Mouse (Mus musculus) left cerebral cortex, adult 18-20 months (tissue): ENCODE results near the gene Fra10ac1. TPM values are rescaled to one million over a fixed set of nuclear protein-coding genes. Genes with fewer than 3 reads are reported as not detected.
A peak's percentile ranks its signal among the peaks of the same experiment; 100 is the strongest.

ENCODE experiments used
- DNase-seq, 2 experiments: peaks; one replicate each; pipeline ENCODE4 v3.0.0; 2021 to 2022; ENCODE audit warnings: low spot score in 2 of 2, mixed read lengths in 1 of 2
- long read RNA-seq, 2 experiments: library from polyadenylated mRNA; stranded (forward); transcript quantifications; one replicate each; pipeline ENCODE4 v2.0.0; 2021
- total RNA-seq, 2 experiments: library from RNA; stranded (reverse); gene quantifications; 2 replicates each; pipeline ENCODE4 v1.2.3; 2021

The Fra10ac1 gene
- total RNA-seq: 10 to 100 TPM; 13.5 to 13.6 TPM
- long read RNA-seq, experiment 1, transcript Fra10ac1-201 (14 exons, 1,402 nt): major isoform, 27 of 41 reads
- long read RNA-seq, experiment 1, partial matches to known transcripts: 6 of 41 reads
- long read RNA-seq, experiment 1, other reads (novel, unspliced or antisense): 7 of 41 reads
- long read RNA-seq, experiment 2, transcript Fra10ac1-201 (14 exons, 1,402 nt): major isoform, 15 of 26 reads
- long read RNA-seq, experiment 2, partial matches to known transcripts: 2 of 26 reads
- long read RNA-seq, experiment 2, other reads (novel, unspliced or antisense): 9 of 26 reads

DNA sequence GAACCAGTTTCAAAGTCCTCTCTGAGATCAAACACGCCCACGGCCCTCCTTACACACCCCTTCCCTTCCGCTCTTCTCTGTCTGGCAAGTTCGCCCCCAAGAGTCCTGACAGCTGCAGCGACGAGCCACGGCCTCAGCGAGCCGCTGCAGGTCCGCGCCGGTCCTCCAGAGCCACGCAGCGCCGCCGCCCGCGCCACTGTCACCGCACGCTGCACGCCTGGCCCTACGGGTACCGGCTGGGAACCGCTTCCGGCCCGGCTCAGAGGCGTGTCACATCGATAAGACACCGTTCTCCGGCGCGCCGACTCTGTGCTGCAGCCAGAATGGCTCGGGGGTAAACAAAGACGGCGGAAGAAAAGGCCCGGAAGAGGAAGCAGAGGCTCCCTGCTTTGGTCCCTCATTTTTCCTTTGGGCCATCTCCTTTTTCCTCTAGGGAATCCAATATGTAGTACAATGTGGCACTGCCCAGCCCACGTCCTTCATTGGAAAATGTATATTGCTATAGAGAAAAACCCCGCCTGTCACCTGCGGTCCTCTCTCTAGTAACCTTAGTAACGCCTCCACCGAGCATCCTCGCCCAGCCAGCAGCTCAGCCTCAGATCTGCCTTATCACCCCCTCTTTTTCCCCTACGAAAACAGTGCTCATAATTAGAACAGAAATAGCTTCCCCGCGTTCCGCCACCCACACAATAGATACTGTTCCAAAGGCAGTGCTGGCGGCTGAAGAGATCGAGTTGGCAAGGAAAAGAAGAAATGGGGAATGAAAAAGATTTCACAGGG, at the start of gene Fra10ac1:
Fra10ac1 (minus strand) TSS at position 252 of the 780 bp plus-strand sequence.
- DNase-seq: peak; percentile 94 to 96

DNA sequence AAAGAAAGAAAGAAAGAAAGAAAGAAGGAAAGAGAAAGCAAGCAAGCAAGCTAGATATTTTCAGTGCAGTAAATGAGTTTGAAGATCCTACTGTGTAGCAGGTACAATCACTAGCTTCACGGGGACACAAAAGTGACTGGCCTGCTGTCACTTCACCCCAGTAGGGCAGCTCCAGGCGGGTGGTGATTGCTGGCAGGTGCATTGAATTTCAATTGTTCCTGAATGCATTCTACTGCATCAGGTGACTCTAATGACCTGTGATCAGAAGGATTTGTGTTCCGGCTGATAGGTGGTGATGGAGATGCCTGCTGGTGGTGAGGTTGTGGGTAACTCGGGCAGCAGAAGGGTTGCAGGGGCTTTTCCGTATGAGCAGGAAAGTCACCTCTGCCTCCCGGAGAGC, 47.1 kb upstream of the Fra10ac1 start:
- DNase-seq: no peak

DNA sequence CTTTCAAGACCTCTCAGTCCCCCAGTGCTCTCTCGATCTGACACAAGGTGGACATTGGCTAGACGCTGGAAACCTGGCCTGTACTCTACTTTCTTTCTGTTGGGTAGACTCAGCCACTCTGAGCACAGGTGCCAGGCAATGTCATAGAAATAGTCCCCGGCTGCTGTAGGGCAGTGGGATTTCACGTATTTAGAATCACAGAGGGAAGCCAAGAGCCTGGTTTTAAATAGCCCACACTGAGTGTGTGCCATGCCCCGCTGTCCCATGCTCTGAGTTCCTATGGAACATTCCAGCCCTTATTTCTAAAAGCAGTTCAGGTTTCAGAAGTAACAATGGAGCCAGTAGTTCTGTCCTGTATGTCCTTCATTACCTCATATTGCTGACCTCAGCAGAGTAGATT, 43.5 kb upstream of the Fra10ac1 start:
- DNase-seq: no peak

DNA sequence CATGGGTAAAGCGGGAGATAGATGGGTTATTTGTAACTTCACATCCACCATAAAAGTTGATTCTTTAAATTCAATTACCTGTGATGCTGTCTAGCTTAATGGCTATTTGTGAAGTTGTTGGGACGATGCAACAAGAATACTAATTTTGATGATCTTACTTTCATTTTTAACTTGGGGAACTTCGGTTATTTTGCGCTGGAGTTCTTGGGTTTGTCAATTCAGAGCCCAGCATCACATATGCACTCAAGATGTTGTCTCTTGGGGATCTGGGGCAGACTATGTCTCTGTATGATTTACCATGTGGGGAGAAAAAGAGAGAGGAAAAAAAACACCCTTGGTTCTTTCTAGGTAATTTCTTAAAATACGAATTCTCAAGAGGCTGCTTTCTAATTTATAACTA, 41.8 kb upstream of the Fra10ac1 start:
- no peak for DNase-seq

DNA sequence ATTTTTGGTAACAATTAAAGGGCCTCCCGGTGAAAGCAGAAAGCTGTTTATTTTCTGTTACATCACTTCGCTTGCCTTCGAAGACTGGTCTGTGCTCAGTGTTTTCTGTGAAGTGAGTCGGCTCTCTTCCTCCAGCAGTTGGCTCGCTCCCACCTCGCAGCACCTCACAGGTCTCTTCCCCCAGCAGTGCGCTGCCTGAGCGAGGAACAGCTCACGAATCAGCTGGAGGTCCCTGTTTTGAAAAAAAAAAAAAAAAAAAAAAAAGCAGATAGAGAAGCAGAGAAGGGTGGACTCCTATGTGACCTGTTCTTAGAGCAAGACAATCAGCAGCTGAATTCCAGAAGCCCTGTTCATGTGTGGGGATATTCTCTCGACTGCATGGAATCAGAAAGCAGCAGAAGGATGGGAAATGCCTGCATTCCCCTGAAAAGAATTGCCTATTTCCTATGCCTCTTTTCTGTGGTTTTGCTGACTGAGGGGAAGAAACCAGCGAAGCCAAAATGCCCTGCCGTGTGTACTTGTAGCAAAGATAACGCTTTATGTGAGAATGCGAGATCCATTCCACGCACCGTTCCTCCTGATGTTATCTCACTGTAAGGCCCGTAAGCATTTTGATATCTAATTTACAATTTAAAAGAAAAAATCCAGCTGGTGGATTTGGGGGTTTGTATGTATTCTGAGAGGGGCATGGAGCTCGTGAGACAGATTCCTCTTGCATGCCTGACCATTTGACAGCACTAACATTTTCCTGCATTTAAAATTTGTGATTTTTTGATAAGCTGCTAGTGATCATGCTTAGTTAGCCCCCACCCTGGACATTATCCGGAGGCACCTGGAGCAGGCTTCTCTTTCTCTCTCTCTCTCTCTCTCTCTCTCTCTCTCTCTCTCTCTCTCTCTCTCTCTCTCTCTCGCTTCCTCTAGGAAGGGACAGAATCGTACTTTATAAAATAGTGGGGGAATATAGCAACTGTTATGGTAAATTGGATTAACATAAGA, 40.8 kb upstream of the Fra10ac1 start, which contains the start of gene Lgi1:
Lgi1 (plus strand) TSS at position 32 of the 996 bp plus-strand sequence.
- DNase-seq: peak; percentile 62 to 73

DNA sequence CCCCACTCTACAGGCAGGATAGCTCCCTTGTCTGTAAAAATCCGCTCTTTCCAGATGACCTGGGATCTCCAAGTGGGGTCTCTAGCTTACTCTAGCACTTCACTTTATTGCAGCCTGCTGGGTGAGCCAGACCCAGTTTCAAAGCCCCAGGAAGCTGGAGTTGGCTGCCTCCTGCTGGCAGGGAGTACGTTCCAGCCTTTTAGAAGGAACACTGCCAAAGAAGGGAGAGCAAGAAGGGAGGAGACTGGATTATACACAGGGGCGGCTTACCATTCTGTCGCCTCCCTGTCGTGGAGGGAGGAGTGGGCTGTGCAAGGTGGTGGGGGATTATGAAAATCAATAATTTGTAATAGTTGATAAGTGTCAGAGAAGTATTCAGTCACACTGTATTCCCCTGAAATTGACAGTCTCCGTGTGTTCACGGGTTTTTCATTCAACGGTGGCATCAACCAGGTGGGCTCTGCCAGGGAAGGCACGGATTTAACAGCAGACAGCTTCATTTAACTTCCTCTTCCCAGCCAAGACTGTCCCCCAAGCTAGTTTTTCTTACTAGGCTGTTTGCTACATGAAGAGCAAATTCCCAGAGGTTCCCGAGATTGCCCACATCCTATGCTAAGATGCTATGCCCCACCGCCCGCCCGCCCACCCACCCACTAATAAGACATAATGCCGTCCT, 40.0 kb upstream of the Fra10ac1 start:
- peak; percentile 69 to 82 for DNase-seq

DNA sequence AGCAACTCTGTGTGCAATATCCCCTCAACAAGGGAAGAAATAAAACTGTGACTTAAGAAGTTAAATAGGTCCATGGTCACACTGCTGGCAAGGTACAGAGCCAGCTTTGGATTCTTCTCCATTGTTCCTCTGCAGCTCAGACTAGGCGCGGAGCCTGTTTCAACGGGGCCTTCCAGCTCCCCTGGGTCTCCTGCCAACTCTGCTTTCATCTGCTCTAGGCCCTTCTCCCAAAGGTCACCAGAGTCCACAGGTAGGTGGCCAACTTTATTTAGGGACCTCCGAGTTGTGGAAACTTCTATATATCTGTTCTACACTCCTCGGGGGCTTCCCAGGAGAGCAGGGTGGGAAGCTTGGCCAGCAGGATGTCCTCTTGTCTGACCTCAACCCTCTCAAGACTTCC, 37.4 kb upstream of the Fra10ac1 start:
- no peak for DNase-seq

DNA sequence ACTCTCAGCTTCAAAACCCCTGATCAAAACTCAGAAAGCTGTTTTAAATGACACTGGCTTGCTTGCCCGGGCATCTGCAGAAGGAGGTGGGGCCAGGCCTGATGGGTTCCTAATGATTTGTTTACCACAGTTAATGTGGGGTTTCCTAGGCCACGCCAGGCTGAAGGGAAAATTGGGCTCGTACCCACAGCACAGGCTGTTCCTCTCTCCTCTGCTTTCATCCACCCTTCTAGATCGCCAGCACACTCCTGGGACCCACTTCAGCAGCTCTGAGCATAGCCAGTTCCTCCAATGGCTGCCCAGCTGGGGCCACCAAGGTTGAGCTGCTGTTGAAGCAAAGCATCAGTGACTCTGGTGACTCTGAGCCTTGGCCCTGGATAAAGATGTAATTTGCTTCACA, 36.4 kb upstream of the Fra10ac1 start:
- no peak for DNase-seq

DNA sequence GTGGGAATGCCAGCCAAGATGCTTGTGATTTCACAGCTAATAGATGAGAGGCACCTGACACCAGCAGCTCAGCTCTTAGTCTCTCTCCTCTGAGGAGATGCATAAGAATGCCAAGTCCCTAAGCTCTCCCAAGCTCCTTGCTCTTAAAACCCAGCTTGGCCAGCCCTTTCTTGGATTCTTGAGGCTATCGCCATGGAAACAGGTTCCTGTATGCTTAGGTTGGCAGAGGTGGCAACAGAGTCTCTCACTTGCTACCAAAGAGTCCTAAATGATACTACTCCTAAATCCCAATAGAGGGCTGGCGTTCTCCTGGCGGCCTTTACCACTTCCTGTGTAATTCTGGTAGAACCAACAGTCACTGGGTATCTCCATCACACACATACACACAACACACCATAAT, 35.5 kb upstream of the Fra10ac1 start:
- no peak for DNase-seq

DNA sequence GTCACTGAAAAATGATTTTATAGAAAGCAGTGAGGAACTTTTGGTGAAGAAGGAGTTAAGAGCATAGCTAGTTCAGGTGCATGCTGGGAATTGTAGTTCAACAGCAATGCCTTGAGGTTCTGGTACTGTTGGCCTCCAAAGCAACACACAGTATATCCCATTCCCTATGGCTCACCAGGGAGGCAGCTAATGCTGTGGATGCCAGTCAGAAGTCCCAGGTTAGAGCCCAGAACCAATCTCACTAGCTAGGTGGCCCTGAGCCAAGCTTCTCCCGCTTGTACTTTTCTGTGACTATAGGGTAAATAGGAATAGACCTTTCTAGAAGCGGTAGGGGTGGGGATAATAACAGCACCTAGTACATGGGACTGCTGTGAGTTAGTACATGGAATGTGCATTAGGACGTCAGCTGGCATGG, 34.7 kb upstream of the Fra10ac1 start:
- peak; percentile 54 to 55 for DNase-seq

DNA sequence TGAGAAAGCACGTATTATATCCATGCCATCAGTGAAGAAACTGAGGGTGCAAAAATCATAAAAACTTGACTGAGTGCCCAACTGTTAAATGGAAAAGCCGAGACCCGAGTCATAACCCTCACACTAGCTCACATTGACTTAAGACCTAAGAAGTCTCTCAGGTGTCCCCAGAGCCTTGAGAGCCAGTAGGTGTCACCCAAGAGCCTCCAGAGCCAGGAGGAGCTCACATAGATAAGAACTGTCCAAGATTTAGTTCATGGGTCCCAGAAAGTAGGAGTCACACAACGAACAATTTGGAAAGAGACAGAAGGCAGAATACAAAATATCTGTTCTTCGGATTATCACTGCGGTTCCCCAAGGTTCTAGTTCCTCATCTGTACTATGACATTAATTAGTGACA, 29.8 kb upstream of the Fra10ac1 start:
- peak; percentile 60 to 65 for DNase-seq

DNA sequence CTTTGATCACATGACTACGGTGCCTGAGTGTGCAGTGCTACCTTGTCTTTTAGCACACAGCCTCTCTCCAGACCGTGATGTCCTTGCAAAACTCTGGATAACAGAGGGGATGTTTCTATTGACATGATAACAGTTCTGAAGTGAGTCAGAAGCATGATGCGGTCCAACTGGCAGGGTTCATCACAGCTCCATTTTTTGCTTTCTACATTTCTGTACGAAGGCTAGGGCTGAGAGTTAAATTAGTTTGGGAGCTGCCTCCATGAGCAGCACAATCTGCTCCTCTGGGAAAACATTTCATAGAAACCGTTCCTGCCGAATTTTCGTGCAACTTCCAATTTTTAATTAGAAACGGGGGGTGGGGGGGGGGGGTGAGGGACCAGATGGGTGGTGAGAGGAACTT, 25.7 kb upstream of the Fra10ac1 start:
- DNase-seq: no peak

DNA sequence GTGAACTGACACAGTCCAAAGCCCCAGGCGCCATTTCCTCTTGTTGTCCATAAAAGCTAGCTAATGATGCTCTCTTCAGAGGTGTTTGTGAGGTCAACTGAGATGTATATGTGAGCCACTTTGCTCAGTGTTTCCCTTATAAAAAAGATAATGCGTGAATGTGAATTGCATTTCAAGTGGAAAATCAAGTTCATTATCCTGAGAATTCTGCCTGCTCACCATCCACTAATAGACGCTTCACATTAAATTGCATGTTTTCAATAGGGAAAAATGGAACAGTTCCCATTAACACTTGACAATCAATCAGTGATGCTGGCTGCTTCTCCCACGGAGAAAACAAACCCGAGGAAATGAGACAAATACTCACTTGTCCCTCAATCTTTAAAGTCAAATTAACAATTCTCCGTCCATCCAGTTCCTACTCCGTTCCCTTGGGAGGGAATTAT, 22.2 kb upstream of the Fra10ac1 start:
- no peak for DNase-seq

DNA sequence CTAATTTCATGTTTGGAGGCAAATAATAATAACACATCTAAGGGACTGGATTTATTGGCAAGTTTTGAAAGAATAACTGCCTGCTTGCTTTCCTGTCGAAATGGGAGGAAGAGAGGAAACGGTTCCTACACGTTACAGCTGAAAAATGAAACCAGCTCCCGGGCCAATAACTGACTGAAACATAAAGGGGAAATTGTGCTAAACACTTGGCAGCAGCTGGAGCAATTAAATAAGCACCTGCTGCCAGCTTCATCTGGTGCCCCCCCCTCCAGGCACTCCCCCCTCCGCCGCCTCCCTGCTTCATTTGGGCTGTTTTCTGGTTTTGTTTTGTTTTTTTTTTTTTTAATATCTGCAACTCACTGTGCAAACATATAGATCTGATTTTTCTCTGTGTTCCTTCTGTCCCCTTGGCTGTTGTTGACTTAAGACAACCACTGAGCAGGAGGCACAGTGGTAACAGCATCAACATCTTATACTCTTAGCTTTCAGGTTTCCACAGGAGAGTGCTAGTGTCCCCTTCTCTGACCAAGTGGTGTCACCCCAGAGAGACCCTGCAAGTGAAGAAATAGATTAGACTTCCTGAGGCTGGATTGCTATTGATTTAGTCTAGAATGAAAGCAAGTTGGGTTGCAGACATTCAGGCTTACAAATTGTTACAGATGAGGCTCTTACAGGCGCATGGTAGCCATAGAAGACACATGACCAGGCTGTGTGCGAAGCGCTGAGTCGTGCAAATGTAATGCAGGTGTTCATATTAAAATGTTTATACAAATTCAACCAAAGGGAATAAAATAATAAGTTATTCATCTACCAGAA, 21.6 kb upstream of the Fra10ac1 start:
- no peak for DNase-seq

DNA sequence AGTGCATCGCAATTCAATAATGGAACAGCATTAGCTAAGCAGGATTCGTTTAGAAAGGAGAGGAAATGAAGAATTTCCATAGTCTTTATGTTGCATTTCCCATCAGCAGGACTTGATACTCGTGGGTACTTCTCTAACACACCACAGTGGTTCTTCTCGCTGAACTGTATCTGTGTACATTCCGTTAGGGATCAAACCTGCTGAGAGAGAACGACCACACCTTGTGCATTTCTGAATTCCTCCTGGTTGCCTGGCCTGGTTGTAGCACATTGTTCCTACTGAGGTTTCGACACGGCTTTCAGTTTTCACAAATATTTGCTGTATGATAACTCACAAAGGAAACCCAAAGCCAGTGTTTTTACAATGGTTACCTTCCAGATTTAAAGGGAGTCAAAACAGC, 20.8 kb upstream of the Fra10ac1 start:
- DNase-seq: no peak

DNA sequence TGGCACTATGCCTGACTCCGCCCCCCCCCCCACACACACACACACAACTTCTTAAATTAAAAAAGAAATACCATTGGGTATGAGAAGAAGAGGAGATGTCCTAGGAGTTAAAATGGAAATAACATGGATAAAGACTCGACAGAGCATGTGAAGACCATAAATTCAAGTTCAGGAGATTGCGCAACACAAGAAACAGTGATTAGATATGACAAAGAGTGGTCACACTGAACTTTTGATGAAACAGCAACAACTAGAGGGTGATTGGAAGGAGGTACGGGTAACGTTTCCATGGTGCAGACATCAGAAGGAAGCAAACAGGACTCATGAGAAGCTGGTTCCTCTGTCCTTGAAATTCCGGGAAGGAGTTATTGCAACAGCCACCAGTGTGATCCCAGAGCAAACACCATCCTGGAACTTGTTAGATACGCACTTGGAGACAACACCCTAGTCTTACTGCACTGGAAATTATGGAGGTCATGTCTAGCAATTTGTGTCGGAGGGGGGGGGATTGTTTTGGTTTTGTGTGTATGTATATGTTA, 18.4 kb upstream of the Fra10ac1 start:
- no peak for DNase-seq

DNA sequence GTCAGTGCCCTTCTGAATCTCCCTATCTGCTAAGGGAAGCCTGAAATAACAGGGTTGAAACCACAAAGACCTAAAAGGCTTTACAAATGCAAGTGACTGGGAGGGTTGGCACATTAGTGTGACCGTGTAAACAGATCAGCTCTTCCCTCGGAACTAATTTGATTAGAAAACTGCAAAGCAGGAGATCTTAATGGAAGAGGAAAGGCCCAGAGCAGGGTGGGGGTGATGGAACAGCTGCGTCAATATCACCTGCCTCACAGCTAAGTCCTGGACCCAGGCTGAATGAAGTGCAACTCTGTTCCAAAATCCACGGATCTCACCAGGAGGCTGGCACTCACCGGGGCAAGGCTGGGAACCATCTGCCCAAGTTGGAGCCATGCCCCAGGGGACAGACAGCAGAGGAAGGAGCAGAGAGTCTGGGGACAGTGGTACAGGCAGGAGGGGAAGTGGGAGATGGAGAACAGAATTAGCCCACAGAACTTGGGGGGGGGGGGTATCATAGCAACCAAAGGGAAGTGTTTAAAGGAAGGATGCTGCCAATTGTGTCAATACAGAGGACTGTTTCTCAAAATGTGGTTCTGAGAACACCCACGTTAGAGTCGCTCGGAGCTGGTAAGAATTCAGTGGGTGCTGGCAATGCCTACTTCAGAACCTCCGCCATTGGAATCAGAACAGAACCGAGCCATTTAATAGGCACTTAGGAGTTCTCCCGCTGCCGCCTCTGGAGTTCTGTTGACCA, 14.4 kb upstream of the Fra10ac1 start:
- DNase-seq: peak; percentile 71 to 83

DNA sequence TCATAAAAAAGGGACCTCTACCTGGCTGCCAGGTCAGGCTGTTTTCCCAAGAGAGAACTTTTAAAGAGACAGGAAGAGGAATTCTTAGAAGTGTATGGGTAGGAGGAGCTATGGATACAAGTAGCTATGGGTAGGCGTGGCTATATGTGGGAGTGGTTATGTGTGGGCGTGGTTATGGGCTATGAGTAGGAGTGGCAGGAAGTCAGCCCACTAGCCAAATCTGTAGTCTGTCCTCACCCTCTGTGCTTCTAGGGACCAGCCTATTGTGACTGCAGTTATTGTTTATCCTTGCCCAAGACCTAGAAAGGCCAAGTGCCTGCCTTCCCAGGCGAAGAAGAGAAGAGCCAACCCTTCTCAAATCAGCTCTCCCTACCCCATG, 13.9 kb upstream of the Fra10ac1 start:
- DNase-seq: no peak

DNA sequence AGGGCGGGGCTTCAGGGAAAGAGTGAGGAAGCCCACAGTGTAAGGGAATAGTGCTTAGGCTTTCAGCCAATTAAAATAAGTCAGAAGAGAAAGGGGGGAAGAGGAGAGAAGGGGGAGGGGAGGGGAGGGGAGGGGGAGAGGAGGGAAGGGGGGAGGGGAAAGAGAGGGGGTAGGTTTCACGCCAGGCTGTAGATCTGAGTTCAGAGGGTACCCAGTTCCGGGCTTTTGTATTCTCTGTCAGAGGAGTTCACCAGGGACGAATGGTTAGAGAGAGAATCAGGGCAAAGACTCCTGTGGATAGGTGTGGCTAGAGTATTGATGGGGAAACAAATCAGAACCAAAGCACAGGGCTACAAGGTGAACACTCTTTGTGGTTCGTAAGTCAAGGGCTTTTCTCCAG, 12.6 kb upstream of the Fra10ac1 start:
- no peak for DNase-seq
